Mouse (Mus musculus): ENCODE data around the gene Cish. TPM values are rescaled to one million over a fixed set of nuclear protein-coding genes. Genes with fewer than 3 reads are reported as not detected.

Cish gene
- total RNA-seq, 1 experiment from 2014 or later, result 0.58 TPM

DNA sequence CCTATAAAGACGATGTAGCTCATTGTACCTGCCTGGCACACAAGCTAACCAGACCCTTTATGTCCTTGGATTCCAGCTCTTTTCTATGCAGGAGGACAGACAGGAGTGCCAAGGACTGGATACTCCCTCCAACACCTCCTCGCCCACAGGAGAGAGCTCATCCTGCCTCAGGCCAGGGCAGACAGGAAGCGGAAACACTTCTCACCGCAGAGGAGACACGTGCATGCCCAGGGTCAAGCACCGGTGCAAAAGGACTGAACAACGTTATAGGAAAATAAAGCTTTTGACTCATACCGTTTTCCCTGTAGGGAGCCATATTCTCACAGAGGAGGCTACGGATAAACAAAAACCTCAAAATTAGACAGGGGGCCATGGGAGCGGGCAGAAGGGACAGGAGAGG is 22.6 kb upstream of the Cish start:
- peak; percentile 47; the same call in 1 of the 2 replicates for ATAC-seq (ENCODE audit: extremely low read depth, insufficient number of reproducible peaks, low FRiP score, poor library complexity, severe bottlenecking)

- ATAC-seq (ENCODE audit: extremely low read depth, insufficient number of reproducible peaks, low FRiP score, poor library complexity, severe bottlenecking), result no peak
Measured at GRCm38 (mm10) chr9:107274751-107275150, 21.1 kb upstream of the Cish start.

DNA sequence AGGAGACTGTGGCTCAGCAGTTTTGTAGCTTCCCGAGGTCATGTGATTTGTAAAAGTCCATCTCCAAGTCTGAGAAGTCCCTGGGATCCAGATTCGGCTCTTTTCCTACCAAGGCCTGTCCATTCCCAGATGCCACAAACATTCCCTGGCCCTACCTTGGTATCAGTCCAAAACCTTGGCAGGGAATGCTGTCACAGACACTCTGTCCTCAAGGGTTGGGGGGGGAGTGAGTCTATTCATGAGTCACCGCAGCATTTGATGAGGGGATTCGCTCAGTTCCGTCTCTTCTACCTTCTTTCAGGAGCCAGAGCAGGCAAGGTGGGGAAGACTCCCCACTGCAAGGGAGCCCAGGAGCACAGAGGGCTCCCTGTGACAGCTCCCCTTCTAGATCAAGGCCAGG is 20.1 kb upstream of the Cish start:
- ATAC-seq (ENCODE audit: extremely low read depth, insufficient number of reproducible peaks, low FRiP score, poor library complexity, severe bottlenecking), result no peak

GRCm38 (mm10) chr9:107277603-107278002 is 18.2 kb upstream of the Cish start:
- no peak for ATAC-seq (ENCODE audit: extremely low read depth, insufficient number of reproducible peaks, low FRiP score, poor library complexity, severe bottlenecking)

- no peak for ATAC-seq (ENCODE audit: extremely low read depth, insufficient number of reproducible peaks, low FRiP score, poor library complexity, severe bottlenecking)
Measured at GRCm38 (mm10) chr9:107278126-107278525, 17.7 kb upstream of the Cish start.

DNA sequence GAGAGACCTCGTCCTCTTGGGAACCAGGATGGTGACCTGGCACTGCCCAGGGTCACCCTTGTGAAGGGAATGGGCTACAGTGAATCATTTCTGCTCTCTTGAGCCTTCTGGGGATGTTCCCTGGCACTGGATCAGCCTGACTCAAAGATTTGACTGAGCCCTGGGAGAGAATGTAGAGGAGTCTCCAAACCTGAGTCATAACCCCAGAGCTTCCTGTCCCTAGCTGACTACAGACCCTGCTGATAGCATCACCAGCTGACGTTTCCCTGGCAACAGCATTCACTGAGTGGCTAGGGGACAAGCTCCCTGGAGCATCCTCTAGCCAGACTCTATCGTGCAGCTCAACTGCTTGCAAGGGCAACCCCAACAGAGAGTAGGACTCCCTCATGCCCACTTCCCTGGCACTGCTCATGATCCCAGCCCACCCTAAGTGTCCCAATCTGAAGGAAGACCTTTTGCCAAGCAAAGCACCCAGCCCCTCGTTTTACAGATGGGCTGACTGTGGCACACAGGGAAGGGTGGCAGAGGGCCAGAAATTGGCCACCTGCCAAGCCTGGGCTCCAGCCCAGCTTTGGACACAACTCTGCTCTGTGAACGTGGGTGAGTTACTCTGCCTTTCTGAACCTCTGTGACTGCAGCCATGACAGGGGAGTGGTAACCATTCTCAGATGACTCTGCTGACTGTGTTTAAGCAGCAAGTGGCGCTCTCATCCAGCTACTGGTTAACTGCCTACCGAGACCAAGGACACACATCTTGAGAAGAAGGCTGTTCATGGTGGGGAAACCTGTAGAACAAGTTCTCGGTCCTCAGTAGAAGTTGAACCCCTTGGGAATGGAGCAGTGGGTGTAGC is 17.1 kb upstream of the Cish start:
- ATAC-seq (ENCODE audit: extremely low read depth, insufficient number of reproducible peaks, low FRiP score, poor library complexity, severe bottlenecking), result no peak

GRCm38 (mm10) chr9:107279378-107280321 is 16.2 kb upstream of the Cish start:
- no peak for ATAC-seq (ENCODE audit: extremely low read depth, insufficient number of reproducible peaks, low FRiP score, poor library complexity, severe bottlenecking)

- peak; percentile 65 for ATAC-seq (ENCODE audit: extremely low read depth, insufficient number of reproducible peaks, low FRiP score, poor library complexity, severe bottlenecking)
Measured at GRCm38 (mm10) chr9:107280322-107281027, 15.4 kb upstream of the Cish start.

DNA sequence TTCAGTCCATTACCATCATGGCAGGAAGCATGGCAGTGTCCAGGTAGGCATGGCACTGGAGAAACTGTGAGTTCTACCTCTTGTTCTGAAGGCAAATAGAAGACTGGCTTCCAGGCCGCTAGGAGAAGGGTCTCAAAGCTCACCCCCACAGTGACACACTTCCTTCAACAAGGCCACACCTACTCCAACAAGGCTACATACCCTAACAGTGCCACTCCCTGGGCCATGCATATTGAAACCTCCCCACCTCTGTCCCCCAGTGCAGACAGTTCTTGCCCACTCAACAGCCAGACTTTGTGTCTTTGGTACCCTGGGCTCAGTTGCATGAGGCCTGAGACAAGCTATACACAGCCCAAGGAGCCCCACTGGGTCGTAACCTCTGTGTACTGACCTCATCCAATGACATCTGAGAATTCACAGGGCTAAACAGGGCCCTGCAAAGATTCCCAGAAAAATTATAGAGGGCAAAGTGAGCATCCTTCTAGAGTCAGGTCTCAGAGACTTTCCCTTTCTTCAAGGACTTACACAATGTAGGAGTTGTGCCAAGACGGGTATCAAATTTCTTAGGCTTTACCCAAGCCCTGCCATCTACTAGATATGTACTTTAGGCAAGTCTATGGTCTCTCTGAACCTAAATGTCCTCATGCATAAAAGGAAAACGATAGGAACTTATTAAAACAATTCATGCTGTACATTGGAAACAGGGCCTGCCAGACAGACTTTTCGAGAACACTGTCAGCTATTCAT is 14.4 kb upstream of the Cish start:
- no peak for ATAC-seq (ENCODE audit: extremely low read depth, insufficient number of reproducible peaks, low FRiP score, poor library complexity, severe bottlenecking)

DNA sequence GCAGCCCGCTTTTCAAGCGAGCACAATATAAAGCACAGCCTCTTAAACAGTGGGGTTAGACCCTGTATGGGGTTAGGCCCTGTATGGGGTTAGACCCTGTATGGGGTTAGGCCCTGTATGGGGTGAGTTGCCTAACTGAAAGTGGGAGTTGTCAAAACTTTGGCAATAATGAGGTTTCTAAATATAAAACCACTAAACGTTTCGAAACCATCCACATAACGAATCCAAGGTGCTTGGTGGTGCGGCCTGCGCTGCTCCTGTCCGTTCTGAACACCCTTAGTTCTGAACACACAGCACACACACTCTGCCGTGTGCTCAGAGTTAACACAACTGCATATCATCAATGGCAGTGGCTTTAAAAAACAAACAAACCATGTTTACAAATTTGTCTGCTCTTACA is 12.9 kb upstream of the Cish start:
- no peak for ATAC-seq (ENCODE audit: extremely low read depth, insufficient number of reproducible peaks, low FRiP score, poor library complexity, severe bottlenecking)

GRCm38 (mm10) chr9:107285009-107285408 is 10.8 kb upstream of the Cish start:
- no peak for ATAC-seq (ENCODE audit: extremely low read depth, insufficient number of reproducible peaks, low FRiP score, poor library complexity, severe bottlenecking)

GRCm38 (mm10) chr9:107287294-107287693 is 8.5 kb upstream of the Cish start:
- no peak for ATAC-seq (ENCODE audit: extremely low read depth, insufficient number of reproducible peaks, low FRiP score, poor library complexity, severe bottlenecking)

GRCm38 (mm10) chr9:107288105-107288650 is 7.6 kb upstream of the Cish start:
- no peak for ATAC-seq (ENCODE audit: extremely low read depth, insufficient number of reproducible peaks, low FRiP score, poor library complexity, severe bottlenecking)

- ATAC-seq (ENCODE audit: extremely low read depth, insufficient number of reproducible peaks, low FRiP score, poor library complexity, severe bottlenecking), result peak; percentile 81
Measured at GRCm38 (mm10) chr9:107288711-107289110, 7.1 kb upstream of the Cish start.

DNA sequence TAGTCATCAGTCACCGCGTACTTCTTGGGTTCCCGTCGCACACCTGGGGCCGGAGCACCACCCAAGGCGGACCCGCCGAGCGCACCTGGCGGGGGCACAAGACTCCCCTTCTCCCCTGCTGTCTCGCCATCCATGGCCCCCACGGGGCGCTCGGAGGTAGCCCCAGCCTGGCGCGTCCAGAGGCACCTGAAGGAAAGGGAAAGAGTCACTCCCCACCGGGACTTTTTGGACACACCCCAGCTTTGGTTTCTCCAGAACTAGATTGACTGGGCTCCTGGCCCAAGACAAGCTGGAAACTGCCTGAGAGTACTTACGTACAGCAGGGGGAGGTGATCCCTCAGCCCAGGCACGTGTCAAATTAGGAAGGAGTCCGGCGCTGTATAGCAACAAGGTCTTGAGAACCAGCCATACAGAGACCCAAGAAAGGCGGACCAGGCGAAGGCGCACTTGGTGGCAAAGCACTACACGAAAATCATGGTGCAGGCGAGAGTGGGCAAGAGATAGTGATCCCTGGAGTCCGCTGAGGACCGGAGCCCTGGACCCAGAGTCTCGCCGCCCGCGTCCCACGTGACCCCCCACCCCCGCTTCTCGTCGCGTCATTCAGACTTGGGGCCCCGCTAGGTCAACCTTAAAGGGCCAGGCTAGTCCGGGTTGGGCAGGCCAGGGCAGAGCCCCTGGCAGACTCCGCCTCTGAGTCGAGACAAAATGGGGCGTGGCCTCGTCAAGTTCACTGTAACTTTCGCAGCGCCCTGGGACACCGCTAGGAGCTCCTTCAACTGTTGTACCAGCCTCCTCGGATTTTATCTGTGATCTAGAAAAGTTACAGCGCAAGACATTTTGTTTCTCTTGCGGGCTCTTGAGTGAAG is 6.4 kb upstream of the Cish start, which contains the start of gene Mapkapk3:
Gene Mapkapk3, minus strand, starts transcription at position 667 of the 866 bp plus-strand sequence.
- peak; percentile 75 for ATAC-seq (ENCODE audit: extremely low read depth, insufficient number of reproducible peaks, low FRiP score, poor library complexity, severe bottlenecking)

GRCm38 (mm10) chr9:107290897-107291296 is 4.9 kb upstream of the Cish start:
- peak; percentile 55 for ATAC-seq (ENCODE audit: extremely low read depth, insufficient number of reproducible peaks, low FRiP score, poor library complexity, severe bottlenecking)

DNA sequence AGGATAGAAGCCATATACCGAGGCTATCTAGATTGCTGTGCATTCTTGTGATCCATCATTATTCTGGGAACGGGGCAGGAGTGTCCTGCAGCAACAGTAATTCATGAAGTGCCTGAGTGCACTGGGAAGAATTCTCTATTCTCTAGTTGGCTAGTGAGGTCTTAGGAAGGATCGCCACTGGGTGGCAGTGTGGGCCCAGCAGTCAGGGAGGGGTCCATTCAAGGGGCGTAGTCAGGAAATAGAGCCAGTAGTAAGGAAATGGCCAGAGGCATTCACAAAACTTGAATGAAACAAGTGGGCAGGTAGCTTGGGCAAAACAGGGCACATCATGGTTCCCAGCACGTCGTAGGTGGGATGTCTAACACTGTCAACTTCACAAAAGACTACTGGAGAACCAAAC is 1.6 kb upstream of the Cish start:
- peak; percentile 11; the same call in 1 of the 2 replicates for ATAC-seq (ENCODE audit: extremely low read depth, insufficient number of reproducible peaks, low FRiP score, poor library complexity, severe bottlenecking)
